Mouse (Mus musculus): ENCODE measurements at regions not wholly inside any gene's neighbourhood (a gene's known extent, or its start where the extent isn't known, plus 50 kb on each side); places are given as distances from the start of the nearest gene placed in this dataset.
A peak's percentile ranks its signal among the peaks of the same experiment; 100 is the strongest.

- H3K4me3 ChIP-seq (replicated peaks): no peak overlapping the region
- H3K27ac ChIP-seq (replicated peaks): no peak overlapping the region; the same call in 1 of the 2 replicates
- H3K36me3 ChIP-seq: no peaks in the 10 kb centered on the region
- no peaks in the 10 kb centered on the region for H3K27me3 ChIP-seq (replicated peaks)
- peaks cover 19% of the 10 kb centered on the region for H3K4me1 ChIP-seq
- H3K4me2 ChIP-seq: no peak overlapping the region
- WGBS: 28% methylated on average over 8 of the region's 8 CpGs
- ATAC-seq (ENCODE audit: low FRiP score): no peak
- no peak overlapping the region for H3K9ac ChIP-seq (replicated peaks)
- H3K9me3 ChIP-seq (replicated peaks): no peaks in the 10 kb centered on the region
These were observed 274.4 kb downstream of the Cbln1 start for GRCm38 (mm10) chr8:87197867-87198536.

GRCm38 (mm10) chr8:87197000-87197399, 275.4 kb downstream of the Cbln1 start:
- no peak for ATAC-seq (ENCODE audit: low FRiP score)
- no peak overlapping the region for H3K9ac ChIP-seq (replicated peaks)
- H3K36me3 ChIP-seq: no peaks in the 10 kb centered on the region
- no peak overlapping the region for H3K4me2 ChIP-seq
- WGBS: 81% methylated on average over 5 of the region's 5 CpGs
- no peak overlapping the region for H3K27ac ChIP-seq (replicated peaks)
- no peaks in the 10 kb centered on the region for H3K9me3 ChIP-seq (replicated peaks)
- H3K4me3 ChIP-seq (replicated peaks): no peak overlapping the region
- no peaks in the 10 kb centered on the region for H3K27me3 ChIP-seq (replicated peaks)
- H3K4me1 ChIP-seq: peaks cover 19% of the 10 kb centered on the region

- Histone ChIP-seq H3K4me1 (peaks cover 19% of the 10 kb centered on the region), H3K9me3 (replicated peaks) (no peaks in the 10 kb centered on the region), H3K4me2 (no peak overlapping the region), H3K9ac (replicated peaks) (no peak overlapping the region), H3K27me3 (replicated peaks) (no peaks in the 10 kb centered on the region), H3K27ac (replicated peaks) (no peak overlapping the region), H3K36me3 (no peaks in the 10 kb centered on the region), H3K4me3 (replicated peaks) (no peak overlapping the region)
- 47% methylated on average over 5 of the region's 5 CpGs for WGBS
- no peak for ATAC-seq (ENCODE audit: low FRiP score)
These were observed 276.4 kb downstream of the Cbln1 start for GRCm38 (mm10) chr8:87196050-87196449.

GRCm38 (mm10) chr8:87189791-87190385, 282.5 kb downstream of the Cbln1 start:
- Histone ChIP-seq H3K4me3 (replicated peaks) (no peak overlapping the region), H3K36me3 (no peaks in the 10 kb centered on the region), H3K27me3 (replicated peaks) (no peaks in the 10 kb centered on the region), H3K9ac (replicated peaks) (no peak overlapping the region), H3K4me2 (no peak overlapping the region), H3K9me3 (replicated peaks) (no peaks in the 10 kb centered on the region), H3K27ac (replicated peaks) (peak overlapping the region; percentile 48; the same call in 1 of the 2 replicates), H3K4me1 (peaks cover 9% of the 10 kb centered on the region)
- WGBS: 53% methylated on average over 13 of the region's 13 CpGs
- no peak; the same call in 1 of the 2 replicates for ATAC-seq (ENCODE audit: low FRiP score)

GRCm38 (mm10) chr8:87182888-87183287, 289.5 kb downstream of the Cbln1 start:
- Histone ChIP-seq H3K4me3 (replicated peaks) (no peak overlapping the region), H3K4me1 (no peaks in the 10 kb centered on the region), H3K36me3 (no peaks in the 10 kb centered on the region), H3K27me3 (replicated peaks) (no peaks in the 10 kb centered on the region), H3K27ac (replicated peaks) (no peak overlapping the region), H3K4me2 (no peak overlapping the region), H3K9ac (replicated peaks) (no peak overlapping the region), H3K9me3 (replicated peaks) (no peaks in the 10 kb centered on the region)
- no peak for ATAC-seq (ENCODE audit: low FRiP score)
- 70% methylated on average over 4 of the region's 4 CpGs for WGBS

GRCm38 (mm10) chr8:87178561-87178960, 293.5 kb upstream of the N4bp1 start:
- Histone ChIP-seq H3K9ac (replicated peaks) (no peak overlapping the region), H3K27ac (replicated peaks) (no peak overlapping the region), H3K27me3 (replicated peaks) (no peaks in the 10 kb centered on the region), H3K4me1 (no peaks in the 10 kb centered on the region), H3K36me3 (no peaks in the 10 kb centered on the region), H3K9me3 (replicated peaks) (no peaks in the 10 kb centered on the region), H3K4me3 (replicated peaks) (no peak overlapping the region), H3K4me2 (no peak overlapping the region)
- ATAC-seq (ENCODE audit: low FRiP score): no peak
- 71% methylated on average over 4 of the region's 4 CpGs for WGBS

GRCm38 (mm10) chr8:87177620-87178019, 292.6 kb upstream of the N4bp1 start:
- no peak overlapping the region for H3K9ac ChIP-seq (replicated peaks)
- WGBS: 73% methylated on average over 6 of the region's 6 CpGs

GRCm38 (mm10) chr8:87175097-87175496, 290.0 kb upstream of the N4bp1 start:
- Histone ChIP-seq H3K27me3 (replicated peaks) (no peaks in the 10 kb centered on the region), H3K4me3 (replicated peaks) (no peak overlapping the region), H3K4me1 (no peaks in the 10 kb centered on the region), H3K9ac (replicated peaks) (no peak overlapping the region), H3K9me3 (replicated peaks) (no peaks in the 10 kb centered on the region), H3K27ac (replicated peaks) (no peak overlapping the region), H3K36me3 (no peaks in the 10 kb centered on the region), H3K4me2 (no peak overlapping the region)
- ATAC-seq (ENCODE audit: low FRiP score): no peak

More at GRCm38 (mm10) chr8:87177620-87178019, 292.6 kb upstream of the N4bp1 start:
- no peaks in the 10 kb centered on the region for H3K4me1 ChIP-seq
- no peak overlapping the region for H3K4me2 ChIP-seq
- no peak overlapping the region for H3K4me3 ChIP-seq (replicated peaks)
- H3K27me3 ChIP-seq (replicated peaks): no peaks in the 10 kb centered on the region
- no peaks in the 10 kb centered on the region for H3K36me3 ChIP-seq
- ATAC-seq (ENCODE audit: low FRiP score): no peak
- H3K9me3 ChIP-seq (replicated peaks): no peaks in the 10 kb centered on the region
- no peak overlapping the region for H3K27ac ChIP-seq (replicated peaks)

- no peak for ATAC-seq (ENCODE audit: low FRiP score)
- H3K27ac ChIP-seq (replicated peaks): no peak overlapping the region
- no peaks in the 10 kb centered on the region for H3K27me3 ChIP-seq (replicated peaks)
- no peaks in the 10 kb centered on the region for H3K9me3 ChIP-seq (replicated peaks)
- no peaks in the 10 kb centered on the region for H3K4me1 ChIP-seq
- no peak overlapping the region for H3K4me3 ChIP-seq (replicated peaks)
- no peaks in the 10 kb centered on the region for H3K36me3 ChIP-seq
- no peak overlapping the region for H3K9ac ChIP-seq (replicated peaks)
- no peak overlapping the region for H3K4me2 ChIP-seq
These were observed 288.7 kb upstream of the N4bp1 start for GRCm38 (mm10) chr8:87173720-87174119.

GRCm38 (mm10) chr8:87166771-87167170, 281.7 kb upstream of the N4bp1 start:
- Histone ChIP-seq H3K36me3 (no peaks in the 10 kb centered on the region), H3K9me3 (replicated peaks) (no peaks in the 10 kb centered on the region), H3K27me3 (replicated peaks) (no peaks in the 10 kb centered on the region), H3K27ac (replicated peaks) (no peak overlapping the region), H3K4me1 (no peaks in the 10 kb centered on the region), H3K4me3 (replicated peaks) (no peak overlapping the region), H3K9ac (replicated peaks) (no peak overlapping the region), H3K4me2 (no peak overlapping the region)
- no peak for ATAC-seq (ENCODE audit: low FRiP score)
- 79% methylated on average over 1 of the region's 1 CpGs for WGBS

GRCm38 (mm10) chr8:87160416-87160815, 275.4 kb upstream of the N4bp1 start:
- Histone ChIP-seq H3K4me1 (peaks cover 16% of the 10 kb centered on the region), H3K9me3 (replicated peaks) (no peaks in the 10 kb centered on the region), H3K36me3 (no peaks in the 10 kb centered on the region), H3K4me2 (no peak overlapping the region), H3K4me3 (replicated peaks) (no peak overlapping the region), H3K27ac (replicated peaks) (0 out of 2 replicates have a peak overlapping the region, but pooled peaks have one; percentile 33), H3K27me3 (replicated peaks) (no peaks in the 10 kb centered on the region), H3K9ac (replicated peaks) (no peak overlapping the region)
- ATAC-seq (ENCODE audit: low FRiP score): no peak
- WGBS: 56% methylated on average over 2 of the region's 2 CpGs

GRCm38 (mm10) chr8:87158322-87158721, 273.3 kb upstream of the N4bp1 start:
- H3K27ac ChIP-seq (replicated peaks): no peak overlapping the region
- WGBS: 60% methylated on average over 8 of the region's 8 CpGs

More at GRCm38 (mm10) chr8:87158322-87158721, 273.3 kb upstream of the N4bp1 start:
- H3K4me2 ChIP-seq: no peak overlapping the region
- no peaks in the 10 kb centered on the region for H3K9me3 ChIP-seq (replicated peaks)
- no peaks in the 10 kb centered on the region for H3K36me3 ChIP-seq
- no peaks in the 10 kb centered on the region for H3K27me3 ChIP-seq (replicated peaks)
- no peak overlapping the region for H3K4me3 ChIP-seq (replicated peaks)
- peaks cover 16% of the 10 kb centered on the region for H3K4me1 ChIP-seq
- no peak overlapping the region for H3K9ac ChIP-seq (replicated peaks)
- ATAC-seq (ENCODE audit: low FRiP score): peak; percentile 45; the same call in 1 of the 2 replicates
